Mouse (Mus musculus): ENCODE data around the gene Kctd20. TPM values are rescaled to one million over a fixed set of nuclear protein-coding genes. Genes with fewer than 3 reads are reported as not detected.

The Kctd20 gene
- total RNA-seq, 2 experiments from 2014 or later: 72.8 to 77.6 TPM

DNA sequence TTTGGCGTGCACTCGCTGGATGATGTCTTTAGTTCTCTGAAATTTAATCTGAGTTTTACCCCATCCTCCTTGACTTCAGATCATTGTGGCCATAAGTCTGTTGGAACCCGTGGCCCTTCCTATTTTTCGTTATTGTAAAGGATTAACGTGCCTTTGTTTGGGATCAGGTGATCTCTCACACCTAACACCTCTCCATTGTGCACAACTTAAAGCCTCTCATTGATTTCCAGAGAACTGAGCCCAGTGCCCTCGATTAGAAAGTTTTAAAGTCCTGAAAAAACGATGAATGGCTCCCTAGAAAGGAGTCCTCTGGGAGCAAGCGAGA, 56.5 kb downstream of the Kctd20 start:
- DNase-seq (ENCODE audit: low spot score in 2 of 2): no peak
- intact Hi-C loops (cut with DNase I): no loop called here

GRCm38 (mm10) chr17:29009181-29009580, 57.4 kb downstream of the Kctd20 start:
- intact Hi-C loops (cut with DNase I): no loop called here
- DNase-seq (ENCODE audit: low spot score in 2 of 2): no peak

DNA sequence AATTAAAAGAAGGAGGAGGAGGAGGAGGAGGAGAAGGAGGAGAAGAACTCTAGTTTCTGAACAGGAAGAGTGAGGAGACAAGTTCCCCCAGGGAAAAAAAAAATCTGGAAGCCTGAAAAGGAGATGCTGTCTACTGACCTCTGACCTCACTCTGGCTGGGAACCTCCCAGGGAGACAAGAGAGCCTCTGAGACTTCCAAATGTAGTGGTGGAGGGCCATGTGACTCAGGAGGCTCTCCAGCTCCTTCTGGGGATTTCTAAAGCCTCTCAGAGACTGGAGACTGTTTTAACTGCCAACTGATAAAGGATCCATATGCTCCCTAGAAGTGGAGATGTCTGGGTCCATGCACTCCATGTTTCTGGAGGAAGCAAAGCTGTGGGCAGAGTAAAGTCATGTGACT, 62.5 kb downstream of the Kctd20 start:
- intact Hi-C loops (cut with DNase I): no loop called here
- no peak for DNase-seq (ENCODE audit: low spot score in 2 of 2)

GRCm38 (mm10) chr17:29015638-29016037, 63.9 kb downstream of the Kctd20 start:
- intact Hi-C loops (cut with DNase I): no loop called here
- DNase-seq (ENCODE audit: low spot score in 2 of 2): no peak

GRCm38 (mm10) chr17:29016705-29017104, 65.0 kb downstream of the Kctd20 start:
- intact Hi-C loops (cut with DNase I): no loop called here

DNA sequence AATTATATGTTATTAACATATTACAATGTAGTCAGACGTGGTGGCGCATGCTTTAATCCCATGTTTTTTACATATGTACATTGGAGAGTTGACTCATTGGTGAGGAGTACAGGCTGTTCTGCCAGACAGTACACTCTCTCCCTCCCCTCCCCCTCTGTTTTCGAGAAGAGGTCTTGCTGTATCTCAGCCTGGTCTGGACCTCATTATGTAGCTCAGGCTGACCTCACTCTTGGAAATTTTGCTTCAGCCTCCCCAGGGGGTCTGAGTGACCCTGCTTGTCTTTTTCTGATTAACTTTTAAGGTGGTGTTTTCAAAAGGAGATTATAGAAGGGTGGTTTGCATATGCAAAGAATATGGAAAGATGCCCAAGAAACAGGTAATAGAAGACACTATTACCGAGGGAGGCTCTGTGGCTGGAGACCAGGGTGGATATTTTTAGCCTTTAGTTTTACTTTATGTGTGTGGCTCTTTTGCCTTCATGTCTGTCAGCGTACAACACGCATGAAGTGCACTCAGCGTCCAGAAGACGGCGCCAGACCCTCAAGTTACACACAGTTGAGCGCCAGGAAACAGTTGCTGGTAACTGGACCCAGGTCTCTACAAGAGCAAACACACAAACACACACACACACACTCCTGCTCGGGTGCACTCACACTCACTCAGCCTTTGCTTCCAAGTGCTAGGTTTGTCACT, 66.7 kb downstream of the Kctd20 start:
- no peak for DNase-seq (ENCODE audit: low spot score in 2 of 2)
- intact Hi-C loops (cut with DNase I): no loop called here

More at GRCm38 (mm10) chr17:29016705-29017104, 65.0 kb downstream of the Kctd20 start:
- no peak for DNase-seq (ENCODE audit: low spot score in 2 of 2)

Other genes with a start within 250 kb of the Kctd20 start
- 1 to 10 TPM; 2.2 to 3.6 TPM for gene AC170998.1, start 225.9 kb upstream of the Kctd20 start, total RNA-seq (2021)
- gene Mapk13, start 182.7 kb upstream of the Kctd20 start, total RNA-seq (2021): 1 to 10 TPM; 1.1 to 1.5 TPM
- gene Brpf3, start 150.9 kb upstream of the Kctd20 start, total RNA-seq (2021): 10 to 100 TPM; 44.2 to 54.7 TPM
- 1 to 10 TPM in 1 of 2 experiments, under 1 TPM in 1; 0.66 to 1.4 TPM for gene Pnpla1, start 93.5 kb upstream of the Kctd20 start, total RNA-seq (2021)
- 10 to 100 TPM; 12.2 to 15.4 TPM for gene 4930539E08Rik, start 36.6 kb upstream of the Kctd20 start, total RNA-seq (2021)
- not detected for gene Pxt1, start 8.1 kb upstream of the Kctd20 start, total RNA-seq (2021)
- 10 to 100 TPM; 35.0 to 62.2 TPM for gene Stk38, start 56.0 kb downstream of the Kctd20 start, total RNA-seq (2021)
- gene Srsf3, start 80.7 kb downstream of the Kctd20 start, total RNA-seq (2021): 100 to 1,000 TPM; 101 to 118 TPM
- gene Cdkn1a, start 139.0 kb downstream of the Kctd20 start, total RNA-seq (2021): 10 to 100 TPM; 27.0 to 40.0 TPM
- gene Rab44, start 162.2 kb downstream of the Kctd20 start, total RNA-seq (2021): under 1 TPM in 1 of 2 experiments, not detected in 1; 0.52 TPM